Mouse (Mus musculus) lung, postnatal 0 days (tissue): ENCODE data around the gene Sox5.

Experiments
- CTCF ChIP-seq: IDR thresholded peaks from 2 replicates; pipeline ENCODE4 v1.5.1; 2016; ENCODE audit warnings: antibody characterized with exemption, mild to moderate bottlenecking
- EP300 ChIP-seq: IDR thresholded peaks from 2 replicates; pipeline ENCODE4 v1.6.1; 2016; ENCODE audit warnings: antibody characterized with exemption, mild to moderate bottlenecking, control low read depth

- TF ChIP-seq CTCF (no peak), EP300 (no peak)
These were observed 529.5 kb downstream of the Sox5 start for GRCm38 (mm10) chr6:144252191-144252718.
